Mouse (Mus musculus): ENCODE measurements at regions not wholly inside any gene's neighbourhood (a gene's known extent, or its start where the extent isn't known, plus 50 kb on each side); places are given as distances from the start of the nearest gene placed in this dataset.

DNA sequence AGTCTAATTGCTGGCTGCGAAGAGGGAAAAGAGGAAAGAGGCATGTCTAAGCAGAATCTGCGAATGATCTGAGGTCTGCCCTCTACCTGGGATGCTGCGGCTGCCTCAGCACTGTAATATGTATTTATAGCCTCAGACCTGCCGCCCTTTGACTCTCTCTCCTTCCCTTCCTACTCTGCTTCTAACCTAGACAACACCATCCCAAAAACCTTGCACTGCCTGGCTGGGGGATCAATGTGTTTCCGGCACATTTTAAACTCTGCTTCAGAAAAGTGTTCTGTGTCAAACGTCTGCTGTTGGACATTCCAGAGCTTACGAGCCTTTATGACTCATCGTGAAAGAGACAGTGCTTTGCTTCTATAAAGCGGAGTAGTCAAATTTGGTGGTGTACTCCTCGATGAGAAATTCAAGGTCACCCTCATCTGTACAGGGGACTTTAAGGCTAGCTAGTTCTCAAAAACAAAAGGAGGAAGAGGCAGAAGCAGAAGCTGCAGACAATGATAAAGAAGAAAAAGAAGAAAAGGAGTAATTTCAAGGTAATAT is 91.9 kb upstream of the Smad1 start:
- TF ChIP-seq GATA1 (IDR thresholded peaks at IDR 0.05; ENCODE audit: borderline replicate concordance, low read length) (no peak), CTCF (IDR thresholded peaks at IDR 0.05; ENCODE audit: low read depth, low read length) (no peak), TAL1 (conservative IDR thresholded peaks at IDR 0.05; ENCODE audit: low read depth, low read length) (no peak), GATA2 (IDR thresholded peaks at IDR 0.05; ENCODE audit: borderline replicate concordance, low read depth, low read length) (no peak)
